Mouse (Mus musculus): ENCODE results near the gene Snorc. TPM values are rescaled to one million over a fixed set of nuclear protein-coding genes. Genes with fewer than 3 reads are reported as not detected.

The Snorc gene
- total and polyA plus RNA-seq, 3 experiments, result not detected

- Histone ChIP-seq H3K9ac (ENCODE audit: insufficient read depth, low read depth) (no peak overlapping the region), H3K4me1 (ENCODE audit: control insufficient read depth in 1 of 2, insufficient read depth in 2 of 2) (peaks cover 0 to 21% of the 10 kb centered on the region in 2 experiments; a peak in 3 of 4 replicates), H3K4me3 (replicated peaks in 1 of 3; ENCODE audit: low read depth in 2 of 3, low read length in 2 of 3, poor library complexity in 1 of 3) (no peak overlapping the region), H3K36me3 (replicated peaks in 1 of 2; ENCODE audit: control insufficient read depth in 1 of 2, insufficient read depth in 1 of 2, low read length in 1 of 2) (no peaks in the 10 kb centered on the region), H3K4me2 (ENCODE audit: insufficient read depth, low read depth, poor library complexity, severe bottlenecking) (no peak overlapping the region), H3K27ac (ENCODE audit: insufficient read depth, low read depth) (no peak overlapping the region), H3K9me3 (replicated peaks; ENCODE audit: low read length) (no peaks in the 10 kb centered on the region), H3K27me3 (replicated peaks) (no peaks in the 10 kb centered on the region), H3K79me2 (replicated peaks; ENCODE audit: control insufficient read depth, extremely low read depth, insufficient read depth, poor library complexity, severe bottlenecking) (no peaks in the 10 kb centered on the region)
- TF ChIP-seq TBP (conservative IDR thresholded peaks at IDR 0.05; ENCODE audit: low read depth, low read length) (no peak), UBTF (IDR thresholded peaks at IDR 0.05; ENCODE audit: low read depth, low read length) (no peak), MEF2A (IDR thresholded peaks at IDR 0.05; ENCODE audit: borderline replicate concordance, low read depth, low read length) (no peak), RAD21 (IDR thresholded peaks at IDR 0.05; ENCODE audit: low read depth, low read length) (no peak), IRF4 (IDR thresholded peaks at IDR 0.05; ENCODE audit: low read depth, low read length) (no peak), BHLHE40 (IDR thresholded peaks at IDR 0.05; ENCODE audit: low read depth, low read length) (no peak), NRF1 (IDR thresholded peaks at IDR 0.05; ENCODE audit: low read depth, low read length) (no peak), POLR2AphosphoS2 (IDR thresholded peaks at IDR 0.05; ENCODE audit: low read depth, low read length) (no peak), POLR2A (IDR thresholded peaks at IDR 0.05; ENCODE audit: low read depth, low read length) (no peak), MYC (IDR thresholded peaks at IDR 0.05; ENCODE audit: low read depth, low read length) (no peak), GABPA (IDR thresholded peaks at IDR 0.05; ENCODE audit: insufficient replicate concordance, low read depth, low read length) (no peak), ZMIZ1 (IDR thresholded peaks at IDR 0.05; ENCODE audit: low read depth, low read length) (no peak)
- no peak for DNase-seq (ENCODE audit: extremely low read depth)
- dilution Hi-C loops (cut with MboI; ENCODE audit: extremely low pct_ligation_motif_present, extremely low pct_unique_long_range_greater_than_20kb, low sequenced_read_pairs) (no loop called here), in situ Hi-C loops (cut with MboI; ENCODE audit: low pct_ligation_motif_present, low pct_unique_long_range_greater_than_20kb, low sequenced_read_pairs) (no loop called here)
Observed at GRCm38 (mm10) chr1:87493542-87493941, 23.5 kb downstream of the Snorc start.

GRCm38 (mm10) chr1:87505524-87505923, 35.5 kb downstream of the Snorc start:
- no peak overlapping the region for H3K27ac ChIP-seq (ENCODE audit: insufficient read depth, low read depth)
- H3K4me2 ChIP-seq (ENCODE audit: insufficient read depth, low read depth, poor library complexity, severe bottlenecking), result no peak overlapping the region
- 0 out of 4 replicates have a peak, but pooled peaks cover 0 to 5% of the 10 kb centered on the region in 2 experiments for H3K4me1 ChIP-seq (ENCODE audit: control insufficient read depth in 1 of 2, insufficient read depth in 2 of 2)
- in situ Hi-C loops (cut with MboI; ENCODE audit: low pct_ligation_motif_present, low pct_unique_long_range_greater_than_20kb, low sequenced_read_pairs), result no loop called here
- TF ChIP-seq CHD2 (IDR thresholded peaks at IDR 0.05; ENCODE audit: low read length) (no peak), USF2 (conservative IDR thresholded peaks at IDR 0.05; ENCODE audit: low read depth, low read length) (no peak), E2F4 (IDR thresholded peaks at IDR 0.05; ENCODE audit: insufficient replicate concordance, low read depth, low read length) (no peak), MAX (IDR thresholded peaks at IDR 0.05; ENCODE audit: low read length) (no peak), CTCF (conservative IDR thresholded peaks at IDR 0.05 in 1 of 2, IDR thresholded peaks at IDR 0.05 in 1 of 2; ENCODE audit: low read depth in 2 of 2, low read length in 2 of 2) (no peak), JUND (conservative IDR thresholded peaks at IDR 0.05; ENCODE audit: low read depth, low read length) (no peak), IRF4 (IDR thresholded peaks at IDR 0.05; ENCODE audit: low read depth, low read length) (no peak), POLR2AphosphoS2 (IDR thresholded peaks at IDR 0.05; ENCODE audit: low read depth, low read length) (no peak), MEF2A (IDR thresholded peaks at IDR 0.05; ENCODE audit: borderline replicate concordance, low read depth, low read length) (no peak), USF1 (IDR thresholded peaks at IDR 0.05; ENCODE audit: low read depth, low read length) (no peak)
- dilution Hi-C loops (cut with MboI; ENCODE audit: extremely low pct_ligation_motif_present, extremely low pct_unique_long_range_greater_than_20kb, low sequenced_read_pairs), result no loop called here
- H3K9ac ChIP-seq (ENCODE audit: insufficient read depth, low read depth), result no peak overlapping the region
- no peaks in the 10 kb centered on the region for H3K79me2 ChIP-seq (replicated peaks; ENCODE audit: control insufficient read depth, extremely low read depth, insufficient read depth, poor library complexity, severe bottlenecking)
- no peaks in the 10 kb centered on the region for H3K27me3 ChIP-seq (replicated peaks)
- H3K4me3 ChIP-seq (replicated peaks in 1 of 3; ENCODE audit: low read depth in 2 of 3, low read length in 2 of 3, poor library complexity in 1 of 3), result no peak overlapping the region
- peaks cover 6% of the 10 kb centered on the region for H3K9me3 ChIP-seq (replicated peaks; ENCODE audit: low read length)
- no peaks in the 10 kb centered on the region for H3K36me3 ChIP-seq (replicated peaks in 1 of 2; ENCODE audit: control insufficient read depth in 1 of 2, insufficient read depth in 1 of 2, low read length in 1 of 2)
- no peak for DNase-seq (ENCODE audit: extremely low read depth)

All from CH12.LX (cell line).